ENCODE assay signal across 23 mouse cellular contexts in the genomic region with DNA sequence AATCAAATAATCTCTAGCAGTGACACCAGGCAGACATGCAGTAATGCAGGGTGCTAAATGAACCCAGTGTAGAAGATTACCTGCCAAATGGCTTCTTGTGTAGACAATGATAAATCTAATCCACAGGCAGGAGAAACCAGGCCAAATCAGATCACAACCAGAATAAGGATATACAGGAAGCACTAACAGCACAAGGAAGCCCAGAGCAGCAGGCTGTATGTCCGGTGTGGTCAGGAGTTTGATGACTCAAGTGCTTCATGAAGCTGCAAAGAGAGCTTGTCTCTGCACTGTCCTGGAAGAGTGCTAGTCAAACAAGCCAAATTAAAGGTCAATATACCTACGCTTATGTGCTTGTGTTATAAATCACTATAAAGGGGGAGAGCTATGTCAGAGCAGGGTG. TPM values are rescaled to one million over a fixed set of nuclear protein-coding genes. Genes with fewer than 3 reads are reported as not detected.
"Had no signal": no experiment of that assay in that cellular context is flagged by ENCODE, and none has a peak within 500 bp of the region (broad histone marks: within the 10 kb centered on the region; RNA-seq: fewer than 3 reads in every experiment).

No protein-coding gene starts in this region.

- H3K27ac ChIP-seq: neural tube, embryonic 15.5 days; stomach, embryonic 15.5 days; stomach, postnatal 0 days had no signal

- H3K9me3 ChIP-seq: neural tube, embryonic 15.5 days; stomach, embryonic 15.5 days had no signal

- H3K4me3 ChIP-seq: neural tube, embryonic 15.5 days; stomach, embryonic 15.5 days had no signal

- H3K36me3 ChIP-seq: neural tube, embryonic 15.5 days; stomach, embryonic 15.5 days had no signal

- H3K27me3 ChIP-seq: neural tube, embryonic 15.5 days; stomach, embryonic 15.5 days had no signal

- DNase-seq: retina, postnatal 1 day; right cerebral cortex, adult 18-20 months; right cerebral cortex, postnatal 14 days; right cerebral cortex, postnatal 25 days; right cerebral cortex, postnatal 4 days; spleen, adult 18-20 months; thymus, adult 18-20 months; thymus, adult 2 months; thymus, postnatal 14 days; thymus, postnatal 25 days; thymus, postnatal 36 days; thymus, postnatal 4 days had no signal

- H3K4me2 ChIP-seq: neural tube, embryonic 15.5 days; stomach, embryonic 15.5 days had no signal

- H3K9ac ChIP-seq: neural tube, embryonic 15.5 days; stomach, embryonic 15.5 days had no signal

- H3K4me1 ChIP-seq: neural tube, embryonic 15.5 days; stomach, embryonic 15.5 days had no signal

RNA-seq across cellular contexts. Expression of a gene that starts 1.4 kb away (rescaled TPM):
- total RNA-seq: neutrophil, adult 5-6 weeks had no signal
- polyA plus RNA-seq: neural tube, embryonic 14.5 days; neural tube, embryonic 15.5 days; small intestine, adult 2 months; spleen, adult 2 months; stomach, embryonic 14.5 days; stomach, embryonic 15.5 days; stomach, embryonic 16.5 days; stomach, postnatal 0 days; thymus, adult 2 months; thymus, postnatal 0 days; urinary bladder, adult 2 months had no signal

RNA-seq across cellular contexts. Expression of a gene that starts 10.8 kb away (rescaled TPM):
- total RNA-seq: neutrophil, adult 5-6 weeks had no signal
- polyA plus RNA-seq: neural tube, embryonic 14.5 days; neural tube, embryonic 15.5 days; small intestine, adult 2 months; spleen, adult 2 months; stomach, embryonic 14.5 days; stomach, embryonic 15.5 days; stomach, embryonic 16.5 days; stomach, postnatal 0 days; thymus, postnatal 0 days; urinary bladder, adult 2 months had no signal

RNA-seq across cellular contexts. Expression of a gene that starts 54.2 kb away (rescaled TPM):
- total RNA-seq: neutrophil, adult 5-6 weeks had no signal
- polyA plus RNA-seq: neural tube, embryonic 14.5 days; neural tube, embryonic 15.5 days; small intestine, adult 2 months; spleen, adult 2 months; stomach, embryonic 14.5 days; stomach, embryonic 15.5 days; stomach, embryonic 16.5 days; stomach, postnatal 0 days; thymus, adult 2 months; thymus, postnatal 0 days; urinary bladder, adult 2 months had no signal

RNA-seq across cellular contexts. Expression of a gene that starts 57.8 kb away (rescaled TPM):
- total RNA-seq: neutrophil, adult 5-6 weeks had no signal
- polyA plus RNA-seq: neural tube, embryonic 14.5 days; neural tube, embryonic 15.5 days; small intestine, adult 2 months; spleen, adult 2 months; stomach, embryonic 14.5 days; stomach, embryonic 15.5 days; stomach, embryonic 16.5 days; stomach, postnatal 0 days; thymus, adult 2 months; urinary bladder, adult 2 months had no signal
